ENCODE assay signal across 39 mouse cellular contexts in genomic region chr19:39156836-39157235, GRCm38 (mm10). TPM values are rescaled to one million over a fixed set of nuclear protein-coding genes. Genes with fewer than 3 reads are reported as not detected.
"Had no signal": no experiment of that assay in that cellular context is flagged by ENCODE, and none has a peak within 500 bp of the region (broad histone marks: within the 10 kb centered on the region; RNA-seq: fewer than 3 reads in every experiment).

No protein-coding gene starts in this region.

RNA-seq across cellular contexts. Expression of gene Cyp2c66, which starts 43.1 kb away (rescaled TPM):
- total RNA-seq: left cerebral cortex, postnatal 10 days; left cerebral cortex, postnatal 14 days; left cerebral cortex, postnatal 25 days; left cerebral cortex, postnatal 36 days; left cerebral cortex, postnatal 4 days; liver, adult 2 months; megakaryocyte progenitor cell, adult 5-6 weeks; megakaryocyte, adult 5-6 weeks; megakaryocyte-erythroid progenitor cell, adult 5-6 weeks; midbrain, postnatal 0 days; monocyte, adult 5-6 weeks had no signal
- polyA plus RNA-seq: limb, embryonic 10.5 days; limb, embryonic 11.5 days; limb, embryonic 12.5 days; limb, embryonic 13.5 days; limb, embryonic 14.5 days; limb, embryonic 15.5 days; liver, adult 2 months; liver, embryonic 11.5 days; liver, embryonic 12.5 days; liver, embryonic 13.5 days; liver, embryonic 14.5 days; liver, embryonic 15.5 days; liver, embryonic 16.5 days; liver, postnatal 0 days; lung, embryonic 14.5 days; lung, embryonic 15.5 days; lung, embryonic 16.5 days; lung, postnatal 0 days; macrophage; midbrain, embryonic 10.5 days; midbrain, embryonic 11.5 days; midbrain, embryonic 12.5 days; midbrain, embryonic 13.5 days; midbrain, embryonic 14.5 days; midbrain, embryonic 15.5 days; midbrain, embryonic 16.5 days; midbrain, postnatal 0 days; myocyte; neural tube, embryonic 11.5 days; neural tube, embryonic 12.5 days had no signal
